ENCODE assay signal across 10 mouse cellular contexts in the genomic region with DNA sequence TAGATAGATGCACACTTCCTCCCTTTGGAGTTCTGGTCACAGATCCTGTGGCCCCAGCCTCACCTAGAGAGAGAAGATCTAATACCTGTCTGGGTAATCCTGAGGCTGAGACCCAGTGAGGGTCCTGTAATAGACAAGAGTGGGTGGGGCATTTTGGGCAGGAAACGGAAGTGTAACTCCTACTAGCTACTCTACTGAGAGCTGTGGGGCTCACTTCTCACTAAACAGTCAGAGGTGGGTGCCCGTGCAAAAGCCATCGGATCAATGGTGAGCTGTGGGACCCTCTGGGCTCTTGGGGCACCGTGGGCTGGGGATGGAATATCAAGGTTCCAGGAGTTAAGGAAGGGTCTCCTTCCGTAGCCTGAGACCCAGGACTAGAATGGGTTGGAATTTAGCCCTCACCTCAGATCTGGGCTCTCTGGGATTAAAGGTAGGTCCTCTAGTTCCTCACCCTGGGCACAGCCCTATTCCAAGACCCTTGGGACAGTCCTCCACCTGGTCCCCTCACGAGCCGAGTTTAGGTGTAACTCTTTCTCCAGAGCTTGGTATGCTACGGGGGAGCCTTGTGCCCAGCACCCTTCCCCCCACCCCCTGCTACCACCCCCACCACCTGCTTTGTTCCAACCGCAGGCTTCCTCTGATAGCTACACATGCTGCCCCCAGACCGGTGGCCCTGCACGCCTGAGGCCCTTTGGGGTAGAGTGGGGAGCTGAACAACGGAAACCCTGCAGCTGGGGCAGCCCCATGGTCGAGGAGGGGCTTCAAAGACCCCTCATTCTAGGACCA. TPM values are rescaled to one million over a fixed set of nuclear protein-coding genes. Genes with fewer than 3 reads are reported as not detected.
A peak's percentile ranks its signal among the peaks of the same experiment; 100 is the strongest.
DNase-seq lines count a peak whose midpoint lies in the region; ATAC-seq and TF ChIP-seq lines count a peak whose summit lies in the region.
"Had no signal": no experiment of that assay in that cellular context is flagged by ENCODE, and none has a peak within 500 bp of the region (broad histone marks: within the 10 kb centered on the region; RNA-seq: fewer than 3 reads in every experiment).

No protein-coding gene starts in this region.

- H3K9ac ChIP-seq in liver, embryonic 12.5 days: peak overlapping the region; percentile 41; the same call in 1 of the 2 replicates

- WGBS in liver, embryonic 12.5 days (ENCODE audit: insufficient replicate concordance): 32% methylated on average over 13 of the region's 13 CpGs

- peak; percentile 22; the same call in 1 of the 2 replicates for ATAC-seq in liver, embryonic 12.5 days

- peaks cover 84% of the 10 kb centered on the region for H3K36me3 ChIP-seq in liver, embryonic 12.5 days

- no peak for TF ChIP-seq CTCF in layer of hippocampus, adult 2 months (conservative IDR thresholded peaks at IDR 0.05)

- H3K27me3 ChIP-seq in liver, embryonic 12.5 days (replicated peaks): no peaks in the 10 kb centered on the region
- H3K27me3 ChIP-seq: limb, embryonic 15.5 days had no signal

- H3K4me2 ChIP-seq in liver, embryonic 12.5 days: peak overlapping the region; percentile 46
- H3K4me2 ChIP-seq: limb, embryonic 15.5 days had no signal

- peak overlapping the region; percentile 32 for H3K27ac ChIP-seq in layer of hippocampus, adult 2 months
- H3K27ac ChIP-seq in liver, embryonic 12.5 days: peak overlapping the region; percentile 8; the same call in 1 of the 2 replicates
- H3K27ac ChIP-seq: limb, embryonic 15.5 days had no signal

- no peak for DNase-seq in layer of hippocampus, adult 2 months (ENCODE audit: low spot score in 2 of 2)
- DNase-seq in layer of hippocampus, postnatal 10 days (ENCODE audit: low spot score in 2 of 2): no peak
- DNase-seq in R1 (ENCODE audit: low read depth, low spot score): peak; percentile 35
- DNase-seq in thymus, adult 18-20 months: peak; percentile 74 to 86
- DNase-seq in cerebellum, adult 8-10 months: no peak
- no peak for DNase-seq in c-Kit-positive CD71-positive TER-119-positive erythroid progenitor cells, embryonic 14.5 days (ENCODE audit: low spot score)
- no peak for DNase-seq in adipocyte (ENCODE audit: low spot score)
- DNase-seq: kidney, postnatal 14 days had no signal

- H3K9me3 ChIP-seq in liver, embryonic 12.5 days (replicated peaks): no peaks in the 10 kb centered on the region
- H3K9me3 ChIP-seq: limb, embryonic 15.5 days had no signal

- H3K4me3 ChIP-seq in layer of hippocampus, adult 2 months: no peak overlapping the region
- H3K4me3 ChIP-seq in liver, embryonic 12.5 days: peak overlapping the region; percentile 20
- H3K4me3 ChIP-seq: limb, embryonic 15.5 days had no signal

- H3K4me1 ChIP-seq in liver, embryonic 12.5 days: peaks cover 42% of the 10 kb centered on the region

RNA-seq across cellular contexts. Expression of gene Ptprcap, which starts 1.2 kb away (rescaled TPM):
- 1 to 10 TPM; 1.0 to 2.5 TPM for total RNA-seq in layer of hippocampus, adult 2 months (2021)
- 1 to 10 TPM; 1.3 to 2.5 TPM for total RNA-seq in layer of hippocampus, postnatal 10 days (2021)
- 24.3 and 26.2 TPM in 2 replicates for polyA plus RNA-seq in liver, embryonic 12.5 days (2016; fragmentation: Nextera tagmentation; extraction: Ambion mirVana)

RNA-seq across cellular contexts. Expression of gene Coro1b, which starts 6.2 kb away (rescaled TPM):
- 10 to 100 TPM; 84.8 to 92.9 TPM for total RNA-seq in layer of hippocampus, adult 2 months (2021)
- total RNA-seq in layer of hippocampus, postnatal 10 days (2021): 10 to 100 TPM; 82.0 to 88.5 TPM
- 86.5 and 86.9 TPM in 2 replicates for polyA plus RNA-seq in liver, embryonic 12.5 days (2016; fragmentation: Nextera tagmentation; extraction: Ambion mirVana)

RNA-seq across cellular contexts. Expression of gene Rps6kb2, which starts 8.5 kb away (rescaled TPM):
- total RNA-seq in layer of hippocampus, adult 2 months (2021): 10 to 100 TPM; 42.5 to 47.9 TPM
- 10 to 100 TPM; 31.6 to 39.9 TPM for total RNA-seq in layer of hippocampus, postnatal 10 days (2021)
- polyA plus RNA-seq in liver, embryonic 12.5 days (2016; fragmentation: Nextera tagmentation; extraction: Ambion mirVana): 39.1 and 39.4 TPM in 2 replicates

RNA-seq across cellular contexts. Expression of gene Cabp4, which starts 10.8 kb away (rescaled TPM):
- total RNA-seq in layer of hippocampus, adult 2 months (2021): under 1 TPM in 1 of 2 experiments, not detected in 1; 0.17 TPM
- under 1 TPM in 1 of 2 experiments, not detected in 1; 0.30 TPM for total RNA-seq in layer of hippocampus, postnatal 10 days (2021)
- polyA plus RNA-seq in liver, embryonic 12.5 days (2016; fragmentation: Nextera tagmentation; extraction: Ambion mirVana): 0.06 and 0.07 TPM in 2 replicates

RNA-seq across cellular contexts. Expression of gene Gpr152, which starts 15.0 kb away (rescaled TPM):
- total RNA-seq in layer of hippocampus, adult 2 months (2021): under 1 TPM; 0.07 to 0.08 TPM
- not detected for total RNA-seq in layer of hippocampus, postnatal 10 days (2021)
- not detected in 2 replicates for polyA plus RNA-seq in liver, embryonic 12.5 days (2016; fragmentation: Nextera tagmentation; extraction: Ambion mirVana)
- polyA plus RNA-seq: limb, embryonic 15.5 days had no signal

Comparison
In these comparisons a context has a peak if more than half of its experiments do, and no peak if none do; other contexts are left out.
1. DNase-seq: peak in R1 (single experiment) and thymus, adult 18-20 months (2 of 2); none in layer of hippocampus, adult 2 months (0 of 2), layer of hippocampus, postnatal 10 days (0 of 2), cerebellum, adult 8-10 months (single experiment), c-Kit-positive CD71-positive TER-119-positive erythroid progenitor cells, embryonic 14.5 days (single experiment) and adipocyte (single experiment).